Mouse (Mus musculus) megakaryocyte, embryonic 14.5 days (primary cell): Measurements from ENCODE around the gene Pou6f1.

Experiments used
- FLI1 ChIP-seq: IDR thresholded peaks from 2 replicates; pipeline ENCODE4 v1.6.1; 2012; ENCODE audit warnings: low read length, inconsistent platforms, mixed read lengths
- GATA1 ChIP-seq: IDR thresholded peaks from 3 replicates; pipeline ENCODE4 v1.6.1; 2012; ENCODE audit warnings: mixed read lengths, low read length, inconsistent platforms, borderline replicate concordance

DNA sequence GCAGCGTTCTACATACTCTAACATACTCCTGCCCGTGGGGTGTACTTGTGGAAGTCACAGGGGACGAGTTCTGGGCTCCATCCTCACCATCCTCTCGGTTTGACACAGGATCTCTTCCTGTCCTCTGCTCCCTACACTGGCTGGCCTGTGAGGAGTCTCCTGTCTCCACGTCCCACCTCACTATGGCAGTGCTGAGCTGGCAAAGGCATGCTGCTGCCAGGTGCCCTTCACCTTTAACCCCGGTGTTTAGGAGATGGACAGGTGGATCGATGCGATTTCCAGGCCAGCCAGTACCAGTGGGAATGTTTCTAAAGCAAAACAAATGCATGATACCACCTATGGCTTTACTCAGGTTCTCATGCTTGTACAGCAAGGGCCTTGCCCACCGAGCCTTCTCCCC is 24.0 kb upstream of the Pou6f1 start:
- TF ChIP-seq GATA1 (no peak), FLI1 (no peak)
